In the genomic region with DNA sequence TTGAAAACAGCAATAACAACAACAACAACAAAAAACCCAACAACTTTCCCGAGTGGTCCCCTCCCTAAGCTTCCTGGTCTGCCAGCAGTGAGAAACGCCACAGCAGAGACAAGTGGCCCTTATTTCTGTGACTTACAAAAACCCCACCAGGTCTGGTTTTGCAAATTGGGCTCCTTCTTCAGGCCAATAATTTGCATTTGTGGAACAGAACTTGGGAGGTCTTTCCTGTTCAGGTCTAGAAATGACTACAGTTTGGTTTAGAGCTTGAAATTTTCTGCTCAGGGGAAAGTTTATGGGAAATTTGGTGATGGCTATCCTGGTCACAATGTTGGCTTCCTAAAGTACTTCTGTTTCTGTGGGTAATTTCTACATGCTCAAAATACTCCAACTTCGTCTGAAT, we compare ENCODE assay signal across 22 mouse cellular contexts. TPM values are rescaled to one million over a fixed set of nuclear protein-coding genes. Genes with fewer than 3 reads are reported as not detected.
"Had no signal": no experiment of that assay in that cellular context is flagged by ENCODE, and none has a peak within 500 bp of the region (broad histone marks: within the 10 kb centered on the region; RNA-seq: fewer than 3 reads in every experiment).

No protein-coding gene starts in this region.

- DNase-seq: retina, postnatal 1 day; right cerebral cortex, adult 18-20 months; right cerebral cortex, postnatal 14 days; right cerebral cortex, postnatal 25 days; right cerebral cortex, postnatal 4 days; spleen, adult 18-20 months; thymus, adult 18-20 months; thymus, adult 2 months; thymus, postnatal 14 days; thymus, postnatal 25 days; thymus, postnatal 36 days; thymus, postnatal 4 days had no signal

- H3K4me3 ChIP-seq: neural tube, embryonic 12.5 days; neural tube, embryonic 13.5 days; neural tube, embryonic 15.5 days; stomach, embryonic 15.5 days had no signal

- H3K4me2 ChIP-seq: neural tube, embryonic 12.5 days; neural tube, embryonic 13.5 days; neural tube, embryonic 15.5 days; stomach, embryonic 15.5 days had no signal

- H3K9me3 ChIP-seq: neural tube, embryonic 12.5 days; neural tube, embryonic 13.5 days; neural tube, embryonic 15.5 days; stomach, embryonic 15.5 days had no signal

- H3K27me3 ChIP-seq: neural tube, embryonic 12.5 days; neural tube, embryonic 15.5 days had no signal

- H3K36me3 ChIP-seq: neural tube, embryonic 12.5 days; neural tube, embryonic 13.5 days; neural tube, embryonic 15.5 days; stomach, embryonic 15.5 days had no signal

- H3K9ac ChIP-seq: neural tube, embryonic 12.5 days; neural tube, embryonic 13.5 days; neural tube, embryonic 15.5 days; stomach, embryonic 15.5 days had no signal

- H3K27ac ChIP-seq: neural tube, embryonic 12.5 days; neural tube, embryonic 13.5 days; neural tube, embryonic 15.5 days; stomach, embryonic 15.5 days; stomach, postnatal 0 days had no signal

RNA-seq across cellular contexts. Expression of gene Erich6, which starts 59.8 kb away (rescaled TPM):
- total RNA-seq: neutrophil, adult 5-6 weeks had no signal
- polyA plus RNA-seq: neural tube, embryonic 15.5 days; small intestine, adult 2 months; spleen, adult 2 months; stomach, embryonic 14.5 days; stomach, embryonic 15.5 days; thymus, adult 2 months; thymus, postnatal 0 days had no signal
